Mouse (Mus musculus) lung, postnatal 0 days (tissue): ENCODE results near the gene Srebf1.

ENCODE experiments used
- CTCF ChIP-seq: IDR thresholded peaks from 2 replicates; pipeline ENCODE4 v1.5.1; 2016; ENCODE audit warnings: antibody characterized with exemption, mild to moderate bottlenecking
- EP300 ChIP-seq: IDR thresholded peaks from 2 replicates; pipeline ENCODE4 v1.6.1; 2016; ENCODE audit warnings: antibody characterized with exemption, mild to moderate bottlenecking, control low read depth

GRCm38 (mm10) chr11:60253546-60253945 lies 31.2 kb upstream of the Srebf1 start:
- no peak for TF ChIP-seq CTCF
- no peak for TF ChIP-seq EP300
